Mouse (Mus musculus) natural killer cell, adult 2 months (primary cell): ENCODE results near the gene Shc3.

Experiments
- DNase-seq, 2 experiments: peaks; one replicate each; pipeline ENCODE4 v3.0.0; 2022; ENCODE audit warnings: low spot score in 2 of 2

Gene Shc3

DNA sequence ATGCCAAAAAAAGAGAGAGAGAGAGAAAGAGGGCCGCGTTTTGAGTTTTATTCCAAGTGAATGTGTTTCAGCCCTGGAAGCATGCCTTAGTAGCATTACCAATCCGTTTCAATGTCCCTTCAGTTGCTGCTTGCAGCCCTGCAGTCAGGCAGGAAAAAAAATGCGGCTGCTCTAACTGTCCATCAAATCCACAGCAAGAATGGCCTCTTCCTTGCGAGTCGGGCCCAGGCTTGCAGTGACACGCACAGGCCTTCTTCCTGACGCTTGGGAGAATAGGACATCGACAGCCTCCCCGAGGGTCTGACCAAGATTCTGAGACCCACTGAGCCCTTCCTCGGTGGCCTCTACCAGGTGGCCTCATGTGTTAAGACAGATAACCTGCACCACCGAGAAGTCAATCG, 718 bp downstream of the Shc3 start:
- no peak for DNase-seq

DNA sequence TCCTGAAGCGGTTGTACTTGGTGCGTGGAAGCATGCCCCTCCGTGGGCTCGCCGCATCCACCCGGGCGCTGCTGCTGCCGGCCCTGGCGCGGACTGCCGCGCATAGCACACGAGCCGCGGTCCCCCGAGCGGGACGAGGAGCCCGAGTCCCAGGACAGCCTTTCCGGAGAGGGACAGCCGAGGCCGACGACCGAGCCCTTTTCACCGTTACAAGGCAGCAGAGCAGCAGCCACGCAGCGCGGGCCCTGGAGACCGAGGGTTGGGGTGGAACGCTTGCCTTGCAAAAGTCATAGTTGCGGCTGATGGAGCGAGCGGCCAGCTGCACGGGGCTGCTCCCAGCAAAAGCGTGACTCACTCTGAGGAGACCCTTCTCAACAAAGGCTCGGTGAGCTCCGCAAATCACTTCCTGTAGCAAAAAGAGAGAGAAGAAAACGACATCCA, 1.8 kb downstream of the Shc3 start:
- no peak for DNase-seq

- no peak for DNase-seq
Measured at GRCm38 (mm10) chr13:51567078-51567395, 2.2 kb downstream of the Shc3 start.

DNA sequence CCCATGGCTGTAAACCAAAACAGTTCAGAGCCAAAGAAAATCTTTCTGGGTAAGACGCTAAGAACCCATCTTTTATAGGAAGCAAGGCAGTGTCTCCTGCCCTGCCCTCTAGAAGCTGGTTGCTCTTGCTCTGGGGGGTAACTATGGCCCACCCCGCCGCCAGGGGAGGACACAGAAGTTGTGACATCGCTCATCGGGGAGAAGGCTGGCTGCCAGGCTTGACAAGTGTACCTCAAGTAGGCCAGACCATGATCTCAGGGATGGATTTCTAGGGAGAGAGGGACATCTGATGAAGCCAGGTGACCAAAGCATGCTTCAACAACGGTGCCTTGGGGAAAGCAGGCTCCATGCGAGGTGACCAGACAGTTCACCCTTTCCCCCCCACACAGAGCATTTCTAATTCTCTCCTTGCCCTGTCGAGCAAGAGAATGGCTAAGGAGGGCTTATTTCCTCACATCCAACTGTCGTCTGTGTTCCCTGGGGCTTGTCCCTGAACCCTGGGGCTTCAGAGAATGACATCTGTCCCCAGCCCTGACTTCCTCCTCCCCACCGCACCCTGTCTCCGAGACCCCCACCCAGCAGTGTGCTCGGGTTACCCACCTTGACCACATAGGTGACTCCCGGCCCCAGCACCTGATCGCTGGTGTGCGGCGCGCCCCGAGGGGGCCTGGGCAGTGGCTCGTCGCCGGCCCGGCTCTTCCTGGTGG, 2.7 kb downstream of the Shc3 start:
- no peak for DNase-seq

GRCm38 (mm10) chr13:51564741-51565140, 4.5 kb downstream of the Shc3 start:
- DNase-seq: no peak

GRCm38 (mm10) chr13:51553343-51553742, 15.9 kb downstream of the Shc3 start:
- DNase-seq: no peak

DNA sequence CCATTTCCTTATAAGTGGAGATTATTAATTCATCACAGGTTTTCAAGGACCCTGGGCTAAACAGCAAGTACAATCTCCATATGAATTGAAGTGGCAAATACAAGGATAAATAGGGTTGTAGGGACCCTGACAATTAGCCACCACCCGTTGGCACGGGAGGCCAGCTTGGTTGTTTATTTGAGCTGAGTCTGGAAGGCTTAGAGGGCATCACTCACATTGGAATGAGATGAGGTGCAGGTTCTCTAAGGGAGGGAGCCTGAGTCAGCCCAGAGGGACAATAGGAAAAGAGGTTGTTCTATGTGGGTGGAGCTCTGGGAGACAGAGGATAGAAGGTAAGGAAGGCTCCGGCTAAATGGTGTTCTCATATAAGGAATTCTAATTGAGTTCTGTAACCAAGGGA, 17.0 kb downstream of the Shc3 start:
- no peak for DNase-seq

- DNase-seq: no peak
Measured at GRCm38 (mm10) chr13:51551824-51552223, 17.4 kb downstream of the Shc3 start.

DNA sequence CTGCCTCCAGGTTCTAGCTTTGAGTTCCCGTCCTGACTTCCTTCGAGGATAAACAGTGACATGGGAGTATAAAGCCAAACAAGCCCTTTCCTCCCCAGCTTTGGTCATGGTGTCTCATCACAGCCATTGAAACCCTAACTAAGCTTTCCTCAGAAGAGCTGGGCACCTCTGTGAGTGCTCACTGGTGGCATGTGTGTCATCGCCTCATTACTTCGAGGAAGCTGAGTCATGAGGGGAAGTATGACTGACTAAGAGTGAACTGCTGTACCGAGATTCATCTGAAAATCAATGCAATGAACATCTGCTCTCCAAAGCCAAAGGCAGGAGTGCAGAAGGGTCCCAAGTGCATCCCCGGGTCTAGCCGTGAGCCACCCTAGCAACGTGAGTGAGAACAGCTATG, 29.4 kb downstream of the Shc3 start:
- no peak for DNase-seq

DNA sequence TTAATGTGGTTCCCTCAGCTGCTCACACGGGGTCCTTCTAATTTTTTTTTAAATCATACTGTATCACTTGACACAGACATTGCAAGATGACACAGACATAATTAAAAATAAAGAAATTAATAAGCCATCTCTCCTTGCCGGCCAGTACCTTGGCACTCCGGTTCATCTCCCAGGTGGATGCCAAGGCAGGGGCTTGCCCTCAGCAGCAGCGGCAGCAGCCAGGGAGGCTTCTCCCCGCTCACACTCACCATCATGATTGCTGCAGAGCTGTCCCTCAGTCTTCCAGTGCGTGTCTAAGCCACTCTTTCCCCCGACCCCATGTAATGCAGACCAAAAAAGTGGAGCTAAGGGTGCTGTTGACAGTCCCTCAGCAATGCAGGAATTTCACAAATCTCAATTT, 33.9 kb downstream of the Shc3 start:
- no peak for DNase-seq

- DNase-seq: no peak
Measured at GRCm38 (mm10) chr13:51526480-51526879, 42.7 kb downstream of the Shc3 start.

DNA sequence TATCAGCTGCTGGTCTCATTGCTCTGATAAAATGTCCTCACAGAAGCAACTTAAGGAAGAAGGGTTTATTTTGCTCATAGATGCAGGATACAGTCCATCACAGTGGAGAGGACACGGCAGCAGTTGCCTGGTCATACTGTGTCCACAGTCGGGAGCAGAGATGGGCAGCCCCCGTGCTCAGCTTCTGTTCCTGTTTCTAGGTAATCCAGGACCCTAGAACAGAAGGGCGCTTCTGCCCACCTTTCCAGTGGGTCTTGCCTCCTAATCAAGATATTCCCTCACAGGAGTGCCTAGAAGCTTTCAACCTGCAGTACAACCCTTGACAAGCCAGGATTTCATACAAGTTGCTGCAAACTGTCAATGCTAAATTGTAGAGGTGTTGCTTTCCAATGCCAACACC, 44.9 kb downstream of the Shc3 start:
- no peak for DNase-seq

DNA sequence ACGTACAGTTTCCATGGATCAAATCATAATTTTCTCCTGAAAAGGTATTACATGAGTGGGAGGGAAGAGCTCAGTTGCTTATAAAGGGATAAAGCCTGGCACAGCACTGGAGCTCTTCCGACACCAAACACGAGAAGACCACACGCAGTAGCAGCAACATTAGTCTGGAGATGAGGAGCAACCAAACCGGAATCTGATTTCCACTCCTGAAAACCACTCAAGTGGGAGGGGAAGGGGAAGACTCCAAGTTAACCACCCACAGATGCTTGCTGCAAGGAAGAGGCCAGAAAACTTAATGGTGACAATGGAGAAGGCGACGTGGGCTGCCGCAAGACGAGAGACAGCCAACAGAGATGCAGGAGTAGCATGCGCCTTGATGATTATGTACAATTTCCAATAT, 45.9 kb downstream of the Shc3 start:
- DNase-seq: no peak

DNA sequence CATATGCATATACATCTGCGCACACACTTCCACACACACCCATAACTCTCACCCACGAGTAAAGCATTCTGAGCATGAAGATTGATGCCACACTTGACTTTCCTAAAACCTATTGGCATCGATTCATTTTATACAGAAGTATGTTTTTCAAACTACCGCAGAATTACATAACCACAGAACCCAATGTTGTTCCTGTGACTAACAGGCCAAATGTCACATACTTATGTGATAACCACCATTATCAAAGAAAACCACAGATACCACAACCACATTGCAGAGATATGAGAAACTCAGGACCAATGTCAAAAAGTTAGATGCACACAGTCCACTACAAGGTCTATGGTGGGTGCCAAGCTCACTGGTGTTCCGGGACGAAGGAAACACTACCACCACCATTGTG, 50.3 kb downstream of the Shc3 start:
- DNase-seq: no peak

GRCm38 (mm10) chr13:51517943-51518342, 51.3 kb downstream of the Shc3 start:
- DNase-seq: no peak

DNA sequence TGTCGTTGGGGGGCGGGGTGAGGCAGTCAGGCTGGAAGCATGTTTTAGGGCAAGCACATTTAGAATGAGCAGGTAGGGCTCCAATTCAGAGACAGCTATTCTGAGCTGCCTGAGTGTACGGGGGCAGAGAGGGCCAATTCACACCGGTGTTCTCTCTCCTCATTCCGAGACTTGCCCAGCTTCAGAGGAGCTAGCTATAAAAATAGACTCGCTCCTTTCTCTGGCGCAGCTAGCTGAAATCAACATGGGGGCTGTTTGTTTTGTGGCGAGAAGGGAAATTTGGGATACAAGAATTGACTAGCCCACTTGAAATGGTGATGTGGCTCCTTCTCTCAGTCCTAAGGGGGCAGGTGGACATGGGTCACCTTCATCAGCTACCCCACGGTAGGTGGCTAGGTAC, 60.4 kb downstream of the Shc3 start:
- DNase-seq: no peak

DNA sequence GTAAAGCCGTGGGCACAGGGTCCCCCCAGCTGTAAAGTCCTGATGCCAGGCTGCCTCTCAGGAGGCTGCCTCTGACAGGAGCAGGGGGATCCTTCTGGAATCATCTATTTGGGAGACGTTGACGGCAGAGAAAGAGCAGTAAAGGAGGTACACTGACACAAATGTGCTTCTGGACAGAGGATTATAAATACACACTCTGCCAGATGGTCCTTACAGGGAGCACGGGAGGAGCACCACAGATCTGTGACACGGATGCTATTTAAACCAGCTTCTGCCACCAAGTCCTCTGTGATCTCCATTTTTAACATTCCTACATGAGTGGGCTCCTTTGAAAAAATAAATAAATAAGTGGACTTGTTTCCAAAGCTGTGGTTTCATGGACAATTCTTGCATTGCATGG, 63.5 kb downstream of the Shc3 start:
- no peak for DNase-seq

DNA sequence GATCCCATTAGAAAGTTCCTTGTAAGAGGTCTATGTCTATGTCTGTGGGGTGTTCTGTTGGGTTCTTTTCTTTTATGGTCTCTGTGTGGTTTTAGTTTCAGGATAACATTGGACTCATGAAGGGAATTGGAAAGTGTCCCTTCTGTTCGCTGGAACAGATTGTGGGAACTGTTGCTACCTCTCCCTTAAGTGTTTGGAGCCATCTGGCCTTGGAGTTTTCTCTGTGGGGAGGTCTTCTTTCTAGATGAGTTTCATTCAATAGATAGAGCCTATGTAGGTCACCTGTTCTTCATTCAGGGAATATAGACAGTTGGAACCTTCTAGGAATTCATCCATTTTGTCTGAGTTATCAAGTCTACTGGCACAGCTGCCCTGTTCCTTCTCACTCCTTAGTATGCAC, 69.5 kb downstream of the Shc3 start:
- no peak for DNase-seq

DNA sequence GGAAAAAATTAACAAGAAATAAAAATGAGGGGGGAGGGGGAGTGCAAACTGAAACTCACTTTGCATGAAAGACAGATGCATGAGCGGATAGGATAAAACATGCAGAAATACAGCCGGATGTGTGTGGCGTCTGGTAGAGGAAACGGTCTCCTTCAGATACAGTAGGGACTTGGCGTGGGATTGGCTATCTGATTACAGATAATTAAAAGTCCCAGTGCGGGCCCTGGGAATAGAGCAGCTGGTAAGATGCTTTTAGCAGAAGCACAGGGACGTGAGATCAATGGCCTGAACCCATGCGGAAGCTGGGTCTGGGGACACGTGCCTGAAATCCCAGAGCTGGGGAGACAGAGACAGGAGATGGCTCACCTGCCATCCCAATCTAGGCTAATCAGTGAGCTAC, 75.5 kb downstream of the Shc3 start:
- DNase-seq: no peak

GRCm38 (mm10) chr13:51491649-51492435, 77.4 kb downstream of the Shc3 start:
- DNase-seq: no peak

GRCm38 (mm10) chr13:51490195-51490594, 79.0 kb downstream of the Shc3 start:
- no peak for DNase-seq

DNA sequence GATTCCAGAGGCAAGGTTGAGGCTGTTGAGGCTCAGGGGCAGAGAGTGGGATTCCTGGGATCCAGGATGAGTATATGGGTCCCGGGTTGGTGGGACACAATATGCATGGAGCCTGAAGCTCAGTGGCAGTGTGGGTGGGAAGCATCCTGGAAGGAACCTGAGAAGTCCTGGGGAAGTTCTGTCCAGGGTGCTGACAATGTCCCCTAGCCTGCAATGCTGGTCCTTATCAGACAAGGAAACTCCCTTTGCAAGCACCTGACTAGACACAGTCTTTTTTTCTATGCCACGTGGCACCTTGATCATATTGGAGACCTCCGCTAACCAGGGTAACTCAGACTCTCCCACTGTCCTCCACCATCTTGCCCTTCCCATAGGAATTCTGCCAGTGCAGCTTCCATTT, 80.3 kb downstream of the Shc3 start:
- DNase-seq: no peak

DNA sequence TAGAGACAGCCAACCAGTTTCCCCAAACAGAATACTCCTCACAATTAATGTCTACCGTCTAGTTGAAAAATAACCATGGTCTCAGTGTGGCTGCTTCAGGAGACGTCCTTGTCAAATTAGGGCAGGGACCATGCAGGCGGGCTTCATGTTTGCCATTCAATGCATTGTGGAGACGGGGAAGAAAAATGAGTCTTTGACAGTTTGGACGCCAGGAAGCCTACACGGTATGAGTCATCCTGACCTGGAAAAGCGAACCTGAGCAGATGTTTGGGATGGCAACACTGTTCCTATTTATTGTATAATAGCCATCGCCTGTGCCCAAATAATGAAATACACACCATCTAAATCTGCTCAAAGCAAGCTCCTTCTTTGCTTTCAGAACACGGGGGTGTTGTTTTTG, 83.9 kb downstream of the Shc3 start:
- DNase-seq: no peak

GRCm38 (mm10) chr13:51482786-51483185, 86.4 kb downstream of the Shc3 start:
- DNase-seq: no peak
